Mouse (Mus musculus): ENCODE data around the gene 2310009B15Rik.

Gene 2310009B15Rik

DNA sequence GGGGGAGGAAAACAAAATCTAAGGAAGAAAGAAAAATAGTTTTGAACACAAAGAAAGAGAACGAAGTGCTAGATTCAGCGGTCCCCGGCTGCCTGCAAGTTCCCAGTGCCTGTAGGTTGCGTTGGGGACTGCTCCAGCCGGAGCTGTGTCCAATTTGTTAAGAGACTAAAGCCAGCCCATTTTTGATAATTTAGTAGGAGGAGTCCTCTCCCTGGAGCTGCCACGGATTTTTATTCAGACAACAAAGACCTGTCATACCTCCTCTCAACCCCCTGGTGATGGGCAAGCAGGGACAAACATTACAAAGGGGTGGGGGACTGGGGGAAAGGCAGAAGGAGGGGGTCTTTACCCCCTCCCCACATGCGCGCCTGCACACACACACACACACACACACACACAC, 14.3 kb downstream of the 2310009B15Rik start:
- DNase-seq, result peak in 1 of 2 experiments; percentile 40

DNA sequence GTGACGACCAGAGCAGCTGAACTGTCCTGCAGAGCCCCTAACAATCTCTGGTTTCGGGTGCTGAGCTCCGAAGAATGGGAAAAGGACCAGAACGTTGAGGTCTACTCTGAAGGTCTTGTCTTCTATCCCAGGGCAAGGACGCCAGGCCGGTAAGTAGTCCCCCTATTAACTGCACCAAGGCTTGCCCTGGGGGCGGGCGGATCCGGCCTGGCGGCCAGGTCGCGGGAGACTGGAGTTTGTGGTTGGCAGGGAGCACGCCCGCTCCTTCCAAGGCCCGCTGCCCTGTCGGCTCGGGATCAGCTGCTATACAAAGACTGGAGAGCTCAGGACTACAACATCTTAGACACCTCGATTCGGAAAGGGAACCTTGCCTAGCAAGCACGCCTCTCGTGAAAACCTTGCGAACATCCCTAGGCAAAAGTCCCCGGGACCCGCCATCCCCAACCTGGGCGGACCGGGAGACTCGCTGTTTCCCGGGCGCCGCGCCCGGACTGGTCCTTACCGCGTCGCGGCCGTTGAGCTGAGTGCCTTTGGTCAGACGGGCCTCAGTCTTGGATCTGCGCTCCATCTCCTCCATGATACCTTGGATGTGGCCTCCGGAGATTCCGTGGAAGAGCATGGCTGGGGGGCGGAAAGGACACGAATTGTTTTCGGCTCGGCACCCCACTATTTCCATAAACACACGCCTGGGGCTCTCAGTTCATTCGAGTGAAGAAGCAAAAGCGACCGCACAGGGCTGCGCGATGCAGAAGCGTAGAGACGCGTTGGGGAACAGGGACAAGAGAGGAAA, 15.2 kb downstream of the 2310009B15Rik start:
- peak; percentile 48 to 66 for DNase-seq

DNA sequence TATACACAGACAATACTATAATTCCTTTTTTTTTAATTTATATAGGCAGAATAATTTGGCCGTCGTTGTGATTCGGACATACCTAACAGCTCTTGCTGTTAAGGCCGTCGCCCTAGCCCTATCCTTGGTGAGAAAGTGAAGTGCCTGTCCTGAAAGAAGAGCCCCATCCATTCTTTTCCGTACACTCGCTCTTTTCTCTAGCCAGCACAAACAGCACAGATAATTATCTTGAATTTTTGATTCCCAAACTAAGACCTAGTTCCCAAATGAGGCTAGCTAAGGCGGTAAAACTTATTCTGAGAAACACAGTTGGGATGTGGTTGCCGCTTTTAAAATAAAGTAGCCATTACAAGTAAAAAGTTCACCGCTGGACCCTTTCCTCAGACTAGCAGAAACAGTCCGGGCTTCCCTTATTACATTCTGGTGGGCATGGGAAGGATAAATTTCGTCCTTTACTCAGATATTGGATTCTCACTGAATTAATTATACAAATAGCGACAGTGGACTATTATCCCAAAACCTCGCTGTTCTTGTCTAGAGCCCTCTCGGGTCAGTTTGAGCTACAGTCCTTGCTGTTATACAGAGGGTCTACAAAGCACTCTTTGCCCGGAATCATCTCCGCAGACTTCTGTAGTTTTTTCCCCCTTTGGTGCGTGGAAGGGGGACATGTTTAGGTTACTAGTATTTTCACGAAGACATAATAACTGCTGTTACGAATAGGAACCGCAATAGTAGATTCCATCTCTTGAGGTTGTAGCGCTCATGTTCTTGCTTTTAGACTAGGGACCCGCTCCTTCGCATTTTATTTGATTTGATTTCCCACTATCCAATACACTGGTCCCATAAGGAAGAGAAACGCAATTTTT, 16.0 kb downstream of the 2310009B15Rik start:
- DNase-seq, result peak in 1 of 2 experiments; percentile 34

DNA sequence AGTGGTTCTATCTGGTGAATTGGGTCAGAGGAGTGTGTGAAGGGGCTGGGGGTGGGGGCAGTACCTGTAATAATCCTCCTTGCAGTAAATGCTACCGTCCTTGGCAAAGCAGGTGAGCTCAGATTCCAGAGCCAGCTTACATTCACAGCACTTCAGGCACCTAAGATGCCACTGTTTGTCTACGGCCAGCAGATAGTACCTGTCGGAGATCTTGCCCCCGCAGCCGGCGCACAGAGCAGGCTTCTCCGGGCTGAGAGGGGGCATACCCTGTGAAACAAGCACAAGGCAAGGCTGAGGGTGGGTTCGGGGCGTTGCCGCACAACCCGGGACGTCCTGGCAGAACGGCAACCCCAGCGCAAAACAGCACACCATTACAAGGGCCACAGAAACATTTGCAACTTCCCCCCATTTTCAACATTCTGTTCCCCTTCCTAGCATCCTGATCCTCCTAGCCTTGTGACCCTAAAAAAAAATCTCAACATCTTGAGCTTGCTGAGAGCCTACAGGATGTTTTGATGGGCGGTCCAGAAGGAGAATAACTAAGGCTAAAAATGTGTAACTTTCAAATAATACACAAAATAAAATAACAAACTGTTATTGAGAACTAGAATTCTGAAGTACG, 16.7 kb downstream of the 2310009B15Rik start:
- peak in 1 of 2 experiments; percentile 38 for DNase-seq

DNA sequence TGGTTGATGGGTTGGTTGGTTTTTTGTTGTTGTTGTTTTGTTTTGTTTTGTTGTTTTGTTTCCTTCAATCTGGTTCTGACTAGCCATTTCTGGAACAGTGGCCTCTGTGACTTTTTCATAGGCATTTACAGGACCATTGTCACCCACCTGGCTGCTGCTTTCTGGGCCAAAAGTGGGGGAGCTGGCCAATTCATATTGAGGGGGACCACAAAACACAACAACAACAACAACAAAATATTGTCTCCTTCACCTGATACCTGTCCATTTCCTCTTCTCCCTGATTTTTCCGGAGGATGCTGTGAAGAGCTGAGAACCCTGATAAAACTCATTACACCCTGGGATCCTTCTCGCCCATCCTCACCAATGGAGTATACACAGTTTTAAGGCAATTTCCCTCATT, 17.4 kb downstream of the 2310009B15Rik start:
- DNase-seq, result peak in 1 of 2 experiments; percentile 31

DNA sequence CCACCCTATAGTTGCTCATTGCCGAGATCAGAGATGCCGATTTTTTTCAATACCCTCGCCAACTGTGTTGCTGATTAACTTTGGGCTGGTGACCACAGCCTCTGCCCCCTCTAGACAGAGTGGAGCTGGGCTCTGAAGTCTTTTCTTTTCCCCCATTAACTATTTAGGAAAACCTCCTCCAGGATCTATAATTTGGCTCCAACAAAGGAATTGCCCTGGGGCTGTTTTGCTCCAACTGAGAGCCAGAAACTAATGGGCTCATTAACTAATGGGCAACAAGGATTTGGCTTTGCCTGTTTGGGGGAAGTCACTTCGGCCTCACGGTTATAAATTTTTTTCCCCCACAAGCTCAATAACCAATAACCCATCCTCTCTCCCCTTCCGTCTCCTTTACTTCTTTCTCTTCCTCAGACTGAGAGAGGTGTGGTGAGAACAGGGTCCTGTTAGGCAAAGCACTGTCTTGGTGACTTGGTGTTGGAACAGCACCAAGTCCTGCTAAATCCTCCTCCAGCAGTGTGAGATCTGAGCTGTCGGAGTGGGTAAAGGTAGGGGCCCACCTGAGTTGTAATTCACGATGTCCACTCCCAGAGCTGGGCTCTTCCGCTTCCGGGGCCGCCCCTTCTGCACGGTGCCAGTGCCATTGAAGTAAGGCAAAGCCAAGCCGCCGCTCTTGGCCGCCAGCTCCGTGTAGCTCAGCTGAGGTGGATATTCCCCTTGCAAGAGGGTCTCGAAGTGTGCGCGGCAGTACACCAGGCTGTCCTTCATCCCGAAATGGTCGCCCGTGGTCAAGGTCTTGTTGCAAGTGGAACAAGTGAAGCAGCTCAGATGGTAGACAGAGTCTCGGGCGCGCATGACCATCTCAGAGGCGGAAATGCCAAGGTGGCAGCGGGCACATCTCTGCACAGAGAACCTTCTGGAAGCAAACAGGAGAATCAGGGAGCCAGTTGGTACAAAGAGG, 18.6 kb downstream of the 2310009B15Rik start:
- DNase-seq, result peak; percentile 29 to 33

DNA sequence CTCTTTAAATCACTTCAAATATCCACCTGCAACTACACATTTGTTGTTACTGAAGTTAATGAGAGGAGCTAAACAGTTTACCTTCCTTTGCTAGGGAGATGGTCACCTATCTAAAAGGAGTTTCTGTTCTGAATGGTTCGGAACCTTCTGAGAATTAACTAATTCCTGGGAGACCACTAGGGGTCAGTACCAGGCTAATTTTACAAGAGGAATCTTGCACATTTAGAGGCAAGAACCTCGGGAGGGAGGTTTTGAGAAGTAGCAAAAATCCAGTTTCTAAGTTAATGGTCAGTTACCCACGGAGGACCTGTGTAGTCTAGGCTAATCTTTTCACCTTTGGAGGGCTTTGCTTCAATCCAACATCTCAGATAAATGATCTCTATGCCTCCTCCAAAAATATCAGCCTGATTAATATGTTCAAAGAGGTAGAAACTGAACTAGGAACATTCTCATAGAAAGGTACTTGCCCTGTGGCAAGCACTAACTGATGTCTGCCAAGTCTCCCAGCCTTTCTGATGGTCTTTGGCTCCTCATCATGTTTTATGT, 21.2 kb downstream of the 2310009B15Rik start:
- peak; percentile 70 to 73 for DNase-seq

DNA sequence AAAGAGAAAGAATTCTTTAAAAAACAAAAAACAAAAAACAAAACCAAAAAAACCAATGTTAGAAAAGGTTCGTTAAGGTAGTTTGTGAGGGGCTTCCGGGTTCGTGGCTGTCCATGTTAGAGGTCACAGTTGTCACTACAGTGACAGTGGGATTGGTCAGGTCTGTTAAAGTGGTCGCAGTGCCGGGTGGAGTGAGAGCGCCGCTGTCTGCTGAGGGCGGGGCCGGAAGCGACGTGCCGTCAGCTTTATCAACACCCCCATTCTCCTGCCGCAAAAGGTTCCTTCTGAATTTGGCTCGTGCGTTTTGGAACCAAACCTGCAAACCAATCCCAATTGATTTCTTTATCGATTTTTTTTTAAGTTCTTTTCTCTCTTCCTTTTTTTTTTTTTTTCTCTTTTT, 25.3 kb downstream of the 2310009B15Rik start:
- no peak for DNase-seq

DNA sequence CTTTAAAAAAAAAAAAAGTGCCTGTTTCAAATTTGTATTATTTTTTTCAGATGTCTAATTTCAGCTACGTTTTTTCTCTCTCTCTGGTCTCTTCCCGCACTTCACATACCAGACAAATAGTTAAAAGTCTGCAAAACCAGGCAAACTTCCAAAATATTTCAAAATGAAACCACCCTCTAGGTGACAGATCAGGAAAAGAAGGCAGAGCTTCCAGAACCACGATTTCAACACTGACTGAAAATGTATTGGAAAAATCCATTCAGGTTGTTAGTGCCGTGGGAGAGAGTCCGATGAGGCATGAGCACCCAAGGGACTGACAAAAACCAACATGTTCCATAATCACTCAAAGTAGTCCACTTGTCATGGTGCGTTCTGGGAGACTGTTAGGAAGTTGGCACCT, 29.8 kb downstream of the 2310009B15Rik start:
- no peak for DNase-seq

DNA sequence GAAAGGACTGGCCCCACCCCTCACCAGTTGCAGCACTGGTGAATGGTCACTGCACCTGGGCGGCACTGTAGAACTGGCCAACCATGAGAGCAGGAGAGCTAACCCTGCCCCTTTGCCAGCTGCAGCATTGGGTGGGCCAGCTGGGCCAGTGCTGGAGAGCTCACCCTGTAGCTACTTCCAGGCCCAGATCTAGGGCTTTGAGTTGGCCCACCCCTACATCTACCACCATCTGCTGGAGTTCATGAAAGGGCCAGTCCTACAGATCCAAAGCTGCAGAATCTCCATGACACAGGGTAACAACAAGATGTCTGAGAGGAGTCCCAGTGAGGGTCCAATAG, 33.7 kb downstream of the 2310009B15Rik start:
- no peak for DNase-seq

DNA sequence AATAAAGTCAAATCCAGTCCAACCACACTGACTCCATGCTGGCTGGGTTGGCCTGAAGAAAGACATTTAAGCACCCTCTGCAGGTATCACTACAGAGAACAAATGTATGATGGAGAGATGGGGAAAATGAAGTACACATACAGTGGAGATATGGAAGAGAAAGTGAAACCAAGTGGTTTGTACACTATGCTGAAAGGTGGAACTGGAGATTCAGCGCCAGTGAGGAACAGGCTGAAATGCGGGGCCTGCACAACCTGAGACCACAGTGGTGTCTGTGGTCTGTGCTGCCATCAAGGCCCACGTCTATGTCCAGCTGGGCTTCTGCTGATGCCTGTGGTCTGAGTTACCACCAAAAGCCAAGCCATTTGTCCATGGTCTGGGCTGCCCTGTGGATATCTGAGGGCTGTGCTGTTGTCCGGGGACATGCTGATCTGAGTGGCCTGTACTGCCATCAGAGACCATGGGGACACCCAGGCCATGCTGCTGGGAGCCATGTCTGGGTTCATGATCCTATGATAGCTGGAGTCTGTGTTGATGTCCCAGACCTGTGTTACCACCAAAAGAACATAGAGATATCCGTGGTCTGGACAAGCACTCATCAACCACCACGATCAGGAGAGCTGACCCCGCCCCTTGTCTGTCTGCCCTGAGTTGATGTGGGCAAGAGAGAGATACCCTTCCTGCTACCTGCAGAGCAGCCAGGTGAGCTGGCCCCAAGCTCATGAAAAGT, 34.2 kb downstream of the 2310009B15Rik start:
- no peak for DNase-seq

Measured in cerebellum, postnatal 14 days (tissue).